Mouse (Mus musculus) embryonic fibroblast, embryonic 13.5 days (primary cell): ENCODE measurements at regions not wholly inside any gene's neighbourhood (a gene's known extent, or its start where the extent isn't known, plus 50 kb on each side); places are given as distances from the start of the nearest gene placed in this dataset.

Experiments used
- H3K27ac ChIP-seq: 2 replicates; pipeline ENCODE4 v1.5.1; 2012; ENCODE audit warnings: low read length, control low read depth, inconsistent platforms; ENCODE audit not compliant: insufficient read depth
- H3K4me1 ChIP-seq: 2 replicates; pipeline ENCODE4 v1.6.1; 2011; ENCODE audit warnings: low read length; ENCODE audit not compliant: control insufficient read depth, insufficient read depth
- H3K4me3 ChIP-seq: 2 replicates; pipeline ENCODE4 v1.5.1; 2011; ENCODE audit warnings: mild to moderate bottlenecking, control low read depth, low read length; ENCODE audit not compliant: insufficient read depth
- CTCF ChIP-seq: IDR thresholded peaks from 2 replicates; pipeline ENCODE4 v1.5.1; 2011; ENCODE audit warnings: mild to moderate bottlenecking, control low read depth, low read length, moderate library complexity, borderline replicate concordance; ENCODE audit not compliant: insufficient read depth
- POLR2A ChIP-seq: IDR thresholded peaks from 2 replicates; pipeline ENCODE4 v1.6.1; 2011; ENCODE audit warnings: low read depth, mild to moderate bottlenecking, control low read depth, low read length, moderate library complexity

- Histone ChIP-seq H3K27ac (0 out of 2 replicates have a peak overlapping the region, but pooled peaks have one; percentile 1), H3K4me3 (no peak overlapping the region), H3K4me1 (0 out of 2 replicates have a peak, but pooled peaks cover 9% of the 10 kb centered on the region)
- no peak for TF ChIP-seq CTCF
- TF ChIP-seq POLR2A, result no peak
Measured at GRCm38 (mm10) chr6:100159246-100159645, 128.0 kb downstream of the Rybp start.

GRCm38 (mm10) chr6:100157288-100157687 lies 130.0 kb downstream of the Rybp start:
- H3K4me3 ChIP-seq, result no peak overlapping the region
- TF ChIP-seq POLR2A (no peak), CTCF (no peak)
- H3K4me1 ChIP-seq, result 0 out of 2 replicates have a peak, but pooled peaks cover 6% of the 10 kb centered on the region
- no peak overlapping the region for H3K27ac ChIP-seq

- Histone ChIP-seq H3K27ac (no peak overlapping the region), H3K4me3 (no peak overlapping the region)
Measured at GRCm38 (mm10) chr6:100156163-100156562, 131.1 kb downstream of the Rybp start.

GRCm38 (mm10) chr6:100155676-100156075 lies 131.6 kb downstream of the Rybp start:
- no peak overlapping the region for H3K4me3 ChIP-seq
- TF ChIP-seq POLR2A, result no peak
- no peak for TF ChIP-seq CTCF
- 0 out of 2 replicates have a peak, but pooled peaks cover 6% of the 10 kb centered on the region for H3K4me1 ChIP-seq
- H3K27ac ChIP-seq, result no peak overlapping the region

More at GRCm38 (mm10) chr6:100156163-100156562, 131.1 kb downstream of the Rybp start:
- TF ChIP-seq POLR2A (no peak), CTCF (no peak)
- 0 out of 2 replicates have a peak, but pooled peaks cover 6% of the 10 kb centered on the region for H3K4me1 ChIP-seq

- H3K27ac ChIP-seq, result no peak overlapping the region
- H3K4me1 ChIP-seq, result no peaks in the 10 kb centered on the region
- no peak overlapping the region for H3K4me3 ChIP-seq
- TF ChIP-seq CTCF (no peak), POLR2A (no peak)
Measured at GRCm38 (mm10) chr6:100151447-100151846, 135.8 kb downstream of the Rybp start.

- TF ChIP-seq POLR2A (no peak), CTCF (no peak)
- H3K4me1 ChIP-seq, result no peaks in the 10 kb centered on the region
- H3K4me3 ChIP-seq, result no peak overlapping the region
- H3K27ac ChIP-seq, result no peak overlapping the region
Measured at GRCm38 (mm10) chr6:100150703-100151208, 136.5 kb downstream of the Rybp start.

- TF ChIP-seq POLR2A (no peak), CTCF (no peak)
- Histone ChIP-seq H3K27ac (no peak overlapping the region), H3K4me3 (no peak overlapping the region), H3K4me1 (no peaks in the 10 kb centered on the region)
Measured at GRCm38 (mm10) chr6:100149458-100149852, 137.8 kb downstream of the Rybp start.

- Histone ChIP-seq H3K4me3 (no peak overlapping the region), H3K4me1 (no peaks in the 10 kb centered on the region), H3K27ac (no peak overlapping the region)
- TF ChIP-seq POLR2A, result no peak
- no peak for TF ChIP-seq CTCF
Measured at GRCm38 (mm10) chr6:100148751-100149457, 138.4 kb downstream of the Rybp start.

- no peaks in the 10 kb centered on the region for H3K4me1 ChIP-seq
- H3K27ac ChIP-seq, result no peak overlapping the region
- H3K4me3 ChIP-seq, result no peak overlapping the region
- TF ChIP-seq CTCF (no peak), POLR2A (no peak)
Measured at GRCm38 (mm10) chr6:100146360-100146935, 140.8 kb downstream of the Rybp start.

GRCm38 (mm10) chr6:100145869-100146268 lies 141.4 kb downstream of the Rybp start:
- Histone ChIP-seq H3K4me3 (no peak overlapping the region), H3K4me1 (no peaks in the 10 kb centered on the region), H3K27ac (no peak overlapping the region)
- TF ChIP-seq POLR2A, result no peak
- no peak for TF ChIP-seq CTCF
